Mouse (Mus musculus) hindbrain, embryonic 11.5 days (tissue): Measurements from ENCODE around the gene Qdpr. TPM values are rescaled to one million over a fixed set of nuclear protein-coding genes. Genes with fewer than 3 reads are reported as not detected.

ENCODE experiments used
- ATAC-seq: fragments of 200-750 bp; cut with Nextera tagmentation; 2 replicates; pipeline ENCODE4 v1.8.0; 2017; ENCODE audit warnings: mild to moderate bottlenecking, moderate TSS enrichment, moderate library complexity; ENCODE audit not compliant: low FRiP score
- DNase-seq: peaks from one replicate; pipeline ENCODE4 v3.0.0-alpha.2; 2015; ENCODE audit warnings: low spot score
- H3K27ac ChIP-seq: fragments of 300-500 bp; sonication (generic); 2 replicates; pipeline ENCODE4 v1.5.1; 2014; ENCODE audit warnings: mild to moderate bottlenecking, low read depth, low read length
- H3K27me3 ChIP-seq: fragments of 300-500 bp; sonication (generic); 2 replicates; pipeline ENCODE4 v1.6.1; 2014; ENCODE audit warnings: mild to moderate bottlenecking, low read length, moderate library complexity, mixed read lengths; ENCODE audit not compliant: control insufficient read depth, insufficient read depth
- H3K36me3 ChIP-seq: fragments of 300-500 bp; sonication (generic); 2 replicates; pipeline ENCODE4 v1.6.1; 2014; ENCODE audit warnings: mild to moderate bottlenecking, low read length, moderate library complexity, mixed read lengths; ENCODE audit not compliant: control insufficient read depth, insufficient read depth
- H3K4me1 ChIP-seq: fragments of 300-500 bp; sonication (generic); replicated peaks from 2 replicates; pipeline ENCODE4 v1.6.1; 2014; ENCODE audit warnings: low read length, mixed read lengths; ENCODE audit not compliant: control insufficient read depth, insufficient read depth
- H3K4me2 ChIP-seq: fragments of 300-500 bp; sonication (generic); replicated peaks from 2 replicates; pipeline ENCODE4 v1.6.1; 2014; ENCODE audit warnings: mild to moderate bottlenecking, low read depth, low read length
- H3K4me3 ChIP-seq: fragments of 300-500 bp; sonication (generic); 2 replicates; pipeline ENCODE4 v1.5.1; 2014; ENCODE audit warnings: low read depth, low read length
- H3K9ac ChIP-seq: fragments of 300-500 bp; sonication (generic); 2 replicates; pipeline ENCODE4 v1.6.1; 2014; ENCODE audit warnings: low read depth, low read length
- H3K9me3 ChIP-seq: fragments of 300-500 bp; sonication (generic); 2 replicates; pipeline ENCODE4 v1.6.1; 2016; ENCODE audit warnings: low read length; ENCODE audit not compliant: control insufficient read depth
- WGBS: fragments of 180-500 bp; shearing (Covaris S2); extraction: QIAGEN DNeasy Blood & Tissue Kit; methylation state at CpG from one replicate; pipeline ENCODE4 v1.1.7; 2014; 5-methylcytosine and 5-hydroxymethylcytosine counted together
- polyA plus RNA-seq: library from polyadenylated mRNA; unstranded; fragments of >200 nt; fragmentation: Nextera tagmentation; extraction: Ambion mirVana; gene quantifications from 2 replicates; pipeline ENCODE4 v1.2.1, GENCODE M21; 2014

The Qdpr gene
- polyA plus RNA-seq, 1 experiment from 2014 or later, result 109 TPM

GRCm38 (mm10) chr5:45474758-45475157, 24.7 kb upstream of the Qdpr start:
- Histone ChIP-seq H3K4me3 (no peak overlapping the region), H3K27ac (no peak overlapping the region), H3K4me1 (no peaks in the 10 kb centered on the region), H3K27me3 (no peaks in the 10 kb centered on the region), H3K4me2 (no peak overlapping the region), H3K9ac (no peak overlapping the region), H3K9me3 (no peaks in the 10 kb centered on the region), H3K36me3 (no peaks in the 10 kb centered on the region)
- ATAC-seq (no peak), DNase-seq (no peak)
- WGBS, result 76% methylated on average over 3 of the region's 4 CpGs

DNA sequence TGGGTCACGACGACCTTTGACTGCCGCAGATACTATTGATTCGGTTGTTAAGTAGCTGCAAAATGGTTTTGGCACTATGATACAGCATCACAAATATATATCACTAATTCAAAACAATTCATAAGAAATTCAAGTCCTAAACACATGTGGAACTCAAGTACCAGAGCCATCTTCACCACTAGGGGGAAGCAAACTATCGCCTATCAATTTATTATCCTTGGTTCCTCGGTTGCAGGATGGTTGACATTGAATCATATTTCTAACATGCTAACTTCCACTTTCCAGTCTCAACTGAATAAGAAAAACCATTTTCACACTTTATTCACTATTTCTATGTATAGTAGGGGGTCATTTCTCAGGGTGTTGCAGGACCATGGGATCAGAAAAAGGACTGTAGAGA, 24.2 kb upstream of the Qdpr start:
- DNase-seq (peak; percentile 79), ATAC-seq (peak; percentile 53; the same call in 1 of the 2 replicates)
- 38% methylated on average over 6 of the region's 6 CpGs for WGBS

DNA sequence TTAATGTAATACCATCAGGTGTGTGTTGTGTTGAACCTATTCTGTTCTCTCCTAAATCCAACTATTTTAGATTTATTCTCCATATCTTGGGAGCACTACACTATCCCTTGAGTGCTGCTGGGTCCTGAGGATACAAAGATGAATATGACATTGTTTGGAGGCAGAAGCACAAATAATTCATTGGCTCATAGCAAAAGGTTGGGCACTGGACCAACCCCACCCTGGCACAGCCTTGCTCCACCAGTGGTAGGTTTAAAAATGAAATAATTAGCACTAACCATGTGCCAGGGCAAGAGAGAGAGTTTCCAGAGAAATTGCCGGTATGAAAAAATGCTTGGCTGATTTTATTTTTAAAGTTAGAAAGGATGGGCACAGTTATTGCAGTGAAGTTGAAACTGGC, 23.5 kb upstream of the Qdpr start:
- no peak overlapping the region for H3K4me3 ChIP-seq
- H3K9ac ChIP-seq, result no peak overlapping the region
- no peaks in the 10 kb centered on the region for H3K9me3 ChIP-seq
- H3K27me3 ChIP-seq, result no peaks in the 10 kb centered on the region
- no peaks in the 10 kb centered on the region for H3K36me3 ChIP-seq
- H3K27ac ChIP-seq, result no peak overlapping the region
- no peak for DNase-seq
- H3K4me2 ChIP-seq, result no peak overlapping the region
- no peaks in the 10 kb centered on the region for H3K4me1 ChIP-seq
- no peak for ATAC-seq
- WGBS, result 81% methylated on average over 1 of the region's 1 CpGs

More for the DNA sequence above, 24.2 kb upstream of the Qdpr start:
- Histone ChIP-seq H3K9me3 (no peaks in the 10 kb centered on the region), H3K27me3 (no peaks in the 10 kb centered on the region), H3K9ac (no peak overlapping the region), H3K27ac (no peak overlapping the region), H3K36me3 (no peaks in the 10 kb centered on the region), H3K4me3 (no peak overlapping the region), H3K4me1 (no peaks in the 10 kb centered on the region), H3K4me2 (no peak overlapping the region)

DNA sequence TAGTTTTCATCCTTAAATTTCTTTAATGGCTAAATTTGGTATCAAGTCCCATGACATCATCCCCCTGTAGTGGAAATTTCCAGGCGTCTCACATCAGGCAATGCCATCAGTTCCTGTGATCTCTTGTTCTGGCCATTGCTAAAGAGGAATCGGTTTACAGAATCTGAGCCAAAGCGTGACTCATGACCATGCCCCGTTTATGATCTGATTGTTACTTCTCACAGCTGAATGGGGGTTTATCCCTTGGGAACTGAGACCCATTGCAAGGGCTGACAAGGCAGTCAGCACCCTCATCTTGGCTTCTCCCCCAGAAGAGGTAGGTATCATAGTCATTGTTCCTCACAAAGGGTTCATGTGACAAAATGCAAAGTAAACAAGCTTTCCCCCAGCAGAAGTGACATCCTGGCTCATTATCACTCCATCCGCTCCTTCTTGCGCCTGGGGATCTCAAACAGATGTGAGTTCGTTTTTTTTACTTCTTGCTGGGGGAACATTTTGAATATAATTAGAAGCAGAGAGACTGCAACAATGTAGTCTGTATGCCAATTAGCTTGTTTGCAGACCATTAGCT, 22.9 kb upstream of the Qdpr start:
- no peaks in the 10 kb centered on the region for H3K27me3 ChIP-seq
- no peaks in the 10 kb centered on the region for H3K9me3 ChIP-seq
- no peak overlapping the region for H3K27ac ChIP-seq
- H3K4me1 ChIP-seq, result no peaks in the 10 kb centered on the region
- H3K4me3 ChIP-seq, result no peak overlapping the region
- no peak for ATAC-seq
- H3K9ac ChIP-seq, result no peak overlapping the region
- H3K36me3 ChIP-seq, result no peaks in the 10 kb centered on the region
- DNase-seq, result no peak
- 58% methylated on average over 7 of the region's 7 CpGs for whole genome bisulfite sequencing
- no peak overlapping the region for H3K4me2 ChIP-seq

- Histone ChIP-seq H3K27me3 (no peaks in the 10 kb centered on the region), H3K9me3 (no peaks in the 10 kb centered on the region), H3K27ac (no peak overlapping the region), H3K36me3 (no peaks in the 10 kb centered on the region), H3K4me3 (no peak overlapping the region), H3K9ac (no peak overlapping the region), H3K4me1 (no peaks in the 10 kb centered on the region), H3K4me2 (no peak overlapping the region)
- DNase-seq, result no peak
- no peak for ATAC-seq
- 56% methylated on average over 9 of the region's 9 CpGs for WGBS
These were observed 4.4 kb upstream of the Qdpr start for GRCm38 (mm10) chr5:45454456-45454855.

DNA sequence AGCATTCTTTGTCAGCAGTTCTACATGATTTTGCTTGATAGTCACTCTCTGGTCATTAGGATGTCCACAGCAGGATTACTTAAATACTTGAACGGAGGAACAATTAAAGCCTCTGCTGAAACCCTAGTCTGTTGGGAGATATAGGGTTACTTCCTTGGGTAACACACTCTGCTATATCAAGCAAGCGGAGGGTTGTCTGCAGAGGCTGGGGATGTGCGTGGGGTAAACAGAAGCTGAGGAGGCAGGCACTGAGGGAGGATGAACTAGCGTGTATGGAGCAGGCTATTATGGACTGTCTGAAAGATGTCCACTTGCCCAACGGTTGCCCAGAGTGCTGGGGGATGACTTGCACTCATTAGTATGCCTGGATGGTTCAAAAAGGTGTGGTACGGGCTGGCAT, 3.4 kb upstream of the Qdpr start, which contains the start of gene Clrn2:
Clrn2 (plus strand) TSS at position 301 of the 400 bp plus-strand sequence.
- no peak for ATAC-seq
- DNase-seq, result no peak
- no peaks in the 10 kb centered on the region for H3K36me3 ChIP-seq
- H3K4me2 ChIP-seq, result no peak within 1 kb of the TSS
- H3K4me1 ChIP-seq, result peaks cover 5% of the 10 kb centered on the region; the same call in 1 of the 2 replicates
- no peak within 1 kb of the TSS for H3K9ac ChIP-seq
- no peaks in the 10 kb centered on the region for H3K9me3 ChIP-seq
- H3K27me3 ChIP-seq, result no peaks in the 10 kb centered on the region
- no peak within 1 kb of the TSS for H3K27ac ChIP-seq
- no peak within 1 kb of the TSS for H3K4me3 ChIP-seq
- 65% methylated on average over 6 of the region's 6 CpGs for WGBS

- H3K4me3 ChIP-seq, result peak overlapping the region; percentile 58
- ATAC-seq (no peak), DNase-seq (no peak)
- no peaks in the 10 kb centered on the region for H3K36me3 ChIP-seq
- H3K9ac ChIP-seq, result peak overlapping the region; percentile 69; the same call in 1 of the 2 replicates
- no peaks in the 10 kb centered on the region for H3K9me3 ChIP-seq
- whole genome bisulfite sequencing, result 4% methylated on average over 8 of the region's 8 CpGs
- H3K27me3 ChIP-seq, result no peaks in the 10 kb centered on the region
- H3K27ac ChIP-seq, result no peak overlapping the region
- peaks cover 5% of the 10 kb centered on the region; the same call in 1 of the 2 replicates for H3K4me1 ChIP-seq
- peak overlapping the region; percentile 82 for H3K4me2 ChIP-seq
These were observed 830 bp downstream of the Qdpr start for GRCm38 (mm10) chr5:45449206-45449605.

DNA sequence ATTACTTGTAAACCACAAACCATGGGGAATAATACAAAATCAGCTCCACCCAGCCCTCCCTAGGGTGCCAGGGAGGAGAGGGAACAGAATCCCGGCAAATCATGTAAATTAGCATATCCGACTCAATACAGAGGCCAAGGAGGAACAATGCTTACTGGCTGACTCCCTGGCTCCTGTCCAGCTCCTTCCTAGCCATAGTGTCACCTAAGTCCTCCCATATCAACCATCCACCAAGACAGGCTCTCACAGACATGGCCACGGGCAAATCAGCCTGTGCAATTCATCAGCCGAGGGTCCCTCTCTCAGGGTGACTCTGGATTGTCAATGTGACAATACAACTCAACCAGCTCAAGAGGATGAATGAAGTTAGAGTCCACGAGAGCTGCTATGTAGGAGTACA, 1.4 kb downstream of the Qdpr start:
- H3K4me1 ChIP-seq, result peaks cover 5% of the 10 kb centered on the region; the same call in 1 of the 2 replicates
- H3K4me2 ChIP-seq, result no peak overlapping the region; the same call in 1 of the 2 replicates
- no peaks in the 10 kb centered on the region for H3K36me3 ChIP-seq
- no peaks in the 10 kb centered on the region for H3K9me3 ChIP-seq
- ATAC-seq, result no peak
- H3K27ac ChIP-seq, result no peak overlapping the region
- peak; percentile 4 for DNase-seq
- H3K4me3 ChIP-seq, result no peak overlapping the region
- 36% methylated on average over 5 of the region's 5 CpGs for WGBS
- H3K9ac ChIP-seq, result no peak overlapping the region
- H3K27me3 ChIP-seq, result no peaks in the 10 kb centered on the region

DNA sequence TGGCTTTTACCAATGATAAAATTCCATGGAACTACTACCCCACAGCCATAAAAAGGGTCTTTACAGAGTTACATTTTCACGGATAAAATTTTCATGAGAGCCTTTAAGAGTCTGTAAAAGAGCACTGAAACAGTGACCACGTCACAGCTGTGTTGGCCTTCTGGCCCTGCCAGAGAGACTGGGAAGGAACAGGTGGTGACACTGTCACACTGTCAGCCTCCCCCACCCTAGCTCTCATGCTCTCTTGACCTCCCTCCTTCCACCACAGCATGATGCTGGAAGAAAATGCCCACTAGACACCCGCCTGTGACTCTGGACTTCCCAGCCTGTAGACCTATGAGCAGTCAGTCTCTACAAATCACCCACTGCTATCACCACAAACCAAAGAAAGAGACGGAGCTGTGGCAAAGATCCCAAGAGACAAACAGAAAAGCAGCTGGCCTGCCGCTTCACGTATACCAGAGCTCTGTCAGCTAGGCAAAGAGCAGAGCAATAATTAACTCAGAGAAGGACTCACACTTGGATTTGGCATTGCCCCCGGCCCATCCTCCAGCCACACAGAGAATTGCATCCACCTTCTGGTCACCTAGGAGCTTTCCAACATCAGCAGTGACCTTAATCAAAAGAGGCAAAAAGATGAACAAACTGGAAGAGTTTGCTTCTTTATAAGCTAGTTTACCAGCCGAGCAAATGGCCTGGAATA, 5.8 kb downstream of the Qdpr start:
- DNase-seq (no peak), ATAC-seq (no peak)
- H3K9ac ChIP-seq, result no peak overlapping the region
- peaks cover 5% of the 10 kb centered on the region; the same call in 1 of the 2 replicates for H3K4me1 ChIP-seq
- no peaks in the 10 kb centered on the region for H3K9me3 ChIP-seq
- no peak overlapping the region for H3K4me2 ChIP-seq
- no peak overlapping the region for H3K27ac ChIP-seq
- no peaks in the 10 kb centered on the region for H3K27me3 ChIP-seq
- H3K36me3 ChIP-seq, result no peaks in the 10 kb centered on the region
- WGBS, result 89% methylated on average over 8 of the region's 8 CpGs
- no peak overlapping the region for H3K4me3 ChIP-seq
